Mouse (Mus musculus): ENCODE data around the gene Dis3. TPM values are rescaled to one million over a fixed set of nuclear protein-coding genes. Genes with fewer than 3 reads are reported as not detected.
"Not testable (repeated sequence)": the region's sequence is repeated elsewhere in the genome, so short reads cannot be mapped to it uniquely, and the experiment has no call there.

Dis3 gene
- total RNA-seq, 2 experiments from 2014 or later: 38.7 to 39.7 TPM

GRCm38 (mm10) chr14:99071146-99071545 lies 28.4 kb downstream of the Dis3 start:
- intact Hi-C loops (cut with DNase I): no loop called here
- no peak for DNase-seq

DNA sequence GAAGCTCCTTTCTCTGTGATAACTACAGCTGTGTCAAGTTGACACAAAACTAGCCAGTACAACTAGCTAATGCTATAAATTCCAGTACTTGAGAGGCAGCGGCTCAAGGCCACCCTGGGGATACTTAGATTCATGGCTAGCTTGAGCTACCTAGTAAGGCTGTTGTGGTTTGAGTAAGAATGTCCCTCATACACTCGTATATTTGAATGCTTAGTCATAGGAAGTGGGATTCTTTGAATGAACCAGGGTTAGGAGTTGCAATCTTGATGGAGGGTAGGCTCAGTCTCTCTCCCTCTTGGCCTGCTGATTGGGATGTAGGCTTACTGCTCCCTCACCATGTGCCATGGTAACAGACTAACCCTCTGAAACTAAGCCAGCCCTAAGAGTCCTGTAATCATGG lies 36.5 kb downstream of the Dis3 start:
- intact Hi-C loops (cut with DNase I): no loop called here
- DNase-seq: no peak

GRCm38 (mm10) chr14:99060616-99061015 lies 39.0 kb downstream of the Dis3 start:
- DNase-seq: no peak
- intact Hi-C loops (cut with DNase I): no loop called here

DNA sequence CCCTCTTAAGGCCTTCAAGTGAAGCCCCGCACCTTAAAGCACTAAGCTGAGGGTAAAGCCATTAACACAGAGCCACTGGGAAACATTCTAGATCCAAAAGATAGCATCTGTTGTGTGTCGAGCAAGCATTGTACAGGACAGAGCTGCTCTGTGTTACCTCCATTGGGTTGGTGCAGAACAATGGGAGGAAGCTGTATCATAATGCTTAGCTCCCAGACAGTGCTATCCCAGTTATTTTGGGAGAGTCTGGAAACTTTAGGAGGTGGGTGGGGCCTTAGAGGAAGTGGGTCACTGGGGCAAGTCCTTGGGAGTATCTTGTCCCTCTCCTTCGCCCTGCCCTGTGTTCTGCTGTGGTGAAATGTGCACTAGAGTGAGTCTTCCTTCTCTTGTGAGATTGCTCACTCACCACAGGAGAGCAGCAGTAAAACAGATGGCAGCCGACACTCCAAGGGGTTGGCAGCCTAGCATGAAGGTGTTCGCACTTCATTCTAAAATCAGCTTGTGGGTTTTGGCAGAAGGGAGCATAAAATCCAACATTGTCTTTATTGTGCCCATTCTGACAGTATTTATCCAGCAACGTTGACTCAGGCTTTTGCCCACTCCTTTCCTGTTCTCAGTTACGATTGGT lies 40.5 kb downstream of the Dis3 start:
- no peak for DNase-seq
- intact Hi-C loops (cut with DNase I): no loop called here

DNA sequence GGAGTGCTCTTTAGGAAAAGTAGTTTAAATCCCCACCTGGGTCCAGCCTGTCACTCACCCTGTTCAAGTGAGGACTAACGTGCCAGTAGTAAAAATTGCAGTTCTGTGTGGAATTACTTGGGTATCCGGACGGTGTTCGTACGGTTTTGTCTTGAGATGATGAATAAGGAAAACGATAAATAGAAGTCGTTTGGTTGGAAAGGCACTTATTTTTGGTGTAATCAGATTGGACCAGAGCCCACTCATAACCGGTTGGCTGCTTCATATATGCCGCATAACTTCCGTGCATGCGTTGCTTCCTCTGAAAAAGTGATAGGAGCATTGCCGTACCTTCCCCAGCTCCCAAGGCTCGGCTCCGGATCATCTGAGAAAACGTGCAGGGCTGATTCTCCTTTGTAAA lies 52.8 kb downstream of the Dis3 start:
- intact Hi-C loops (cut with DNase I): no loop called here
- DNase-seq: no peak

DNA sequence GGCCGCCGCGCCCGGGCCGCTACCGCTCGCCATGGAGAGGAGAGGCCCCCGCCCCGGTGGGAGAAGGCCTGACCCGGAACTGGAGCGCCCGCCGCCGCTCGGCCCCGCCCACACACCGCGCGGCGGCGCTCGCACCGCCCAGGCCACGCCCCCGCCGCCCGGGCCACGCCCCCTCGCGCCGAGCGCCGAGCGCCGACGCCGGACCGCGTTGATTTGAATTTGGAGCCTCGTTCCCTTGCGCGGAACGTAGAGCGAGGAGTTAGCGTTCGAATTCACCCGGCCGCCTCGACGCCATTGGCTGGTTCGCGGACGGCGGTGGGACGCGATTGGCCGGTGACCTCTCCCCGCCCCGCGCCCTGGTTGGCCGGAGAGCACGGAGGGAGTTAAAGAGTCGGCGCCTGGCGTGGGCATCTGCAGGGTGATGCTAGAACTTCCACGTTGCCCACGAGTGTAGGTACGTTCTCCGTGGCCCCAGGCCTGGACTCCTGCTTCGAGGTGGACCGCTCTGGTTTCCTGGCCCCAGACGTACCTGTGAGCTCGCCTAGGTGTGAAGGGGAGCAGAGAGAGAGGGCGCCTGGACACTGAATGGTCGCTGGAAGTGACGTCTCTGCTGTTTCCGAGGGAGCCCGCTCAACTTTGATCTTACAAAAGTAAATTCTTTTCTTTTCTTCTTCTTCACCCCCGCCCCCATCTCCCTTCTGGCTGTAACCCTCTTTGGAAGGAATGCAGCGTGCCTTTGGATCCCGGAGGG lies 53.4 kb downstream of the Dis3 start, which contains the start of the genes Mzt1 and Bora:
Mzt1 (minus strand) TSS at position 104 of the 751 bp plus-strand sequence.
Bora (plus strand) TSS at position 192 of the 751 bp plus-strand sequence.
- intact Hi-C loops (cut with DNase I): no loop called here
- DNase-seq: peak; percentile 92

- DNase-seq: no peak
- intact Hi-C loops (cut with DNase I): no loop called here
These were observed 54.1 kb downstream of the Dis3 start for GRCm38 (mm10) chr14:99045378-99046030.

DNA sequence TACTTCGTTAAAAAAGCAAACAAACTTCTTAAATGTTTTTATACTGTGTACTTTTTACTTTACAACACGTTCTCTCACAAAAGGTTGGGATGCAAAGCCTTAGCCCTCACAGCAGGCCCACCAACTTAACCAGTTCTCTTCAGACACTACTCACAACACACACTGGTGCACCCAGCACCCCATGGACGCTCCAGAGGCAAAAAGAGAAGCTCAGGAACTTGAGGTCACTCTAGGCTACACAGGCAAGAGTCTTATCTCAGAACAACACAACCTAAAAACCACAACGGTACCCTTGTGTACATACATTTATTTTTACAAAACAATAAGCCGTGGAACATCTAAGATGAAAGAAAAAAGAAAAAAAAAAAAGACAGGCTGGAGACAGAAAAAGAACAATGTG lies 54.9 kb downstream of the Dis3 start:
- intact Hi-C loops (cut with DNase I): no loop called here
- no peak for DNase-seq

- no peak for DNase-seq
- intact Hi-C loops (cut with DNase I): no loop called here
These were observed 55.5 kb downstream of the Dis3 start for GRCm38 (mm10) chr14:99044096-99044495.

DNA sequence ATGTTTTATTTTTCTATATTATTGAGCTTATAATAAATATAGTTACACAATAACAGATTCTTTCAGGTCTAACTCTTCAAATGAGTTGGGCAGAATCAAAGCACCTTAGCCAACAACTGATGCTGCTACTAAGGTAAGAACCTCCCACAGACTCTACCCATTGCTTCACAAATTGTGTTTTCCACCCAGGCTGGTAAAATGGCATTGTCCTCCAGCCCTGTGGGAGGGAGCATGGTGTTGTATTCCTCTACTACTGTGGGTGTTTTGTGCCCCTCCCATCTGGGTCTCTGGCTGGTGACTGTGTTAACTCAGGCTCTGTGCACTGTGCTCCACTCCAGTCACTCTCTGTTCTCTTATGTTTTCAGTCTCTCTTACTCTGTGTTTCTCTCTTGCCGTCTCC lies 56.1 kb downstream of the Dis3 start:
- DNase-seq: no peak
- intact Hi-C loops (cut with DNase I): no loop called here

GRCm38 (mm10) chr14:99041416-99041815 lies 58.2 kb downstream of the Dis3 start:
- intact Hi-C loops (cut with DNase I): no loop called here
- DNase-seq: no peak

DNA sequence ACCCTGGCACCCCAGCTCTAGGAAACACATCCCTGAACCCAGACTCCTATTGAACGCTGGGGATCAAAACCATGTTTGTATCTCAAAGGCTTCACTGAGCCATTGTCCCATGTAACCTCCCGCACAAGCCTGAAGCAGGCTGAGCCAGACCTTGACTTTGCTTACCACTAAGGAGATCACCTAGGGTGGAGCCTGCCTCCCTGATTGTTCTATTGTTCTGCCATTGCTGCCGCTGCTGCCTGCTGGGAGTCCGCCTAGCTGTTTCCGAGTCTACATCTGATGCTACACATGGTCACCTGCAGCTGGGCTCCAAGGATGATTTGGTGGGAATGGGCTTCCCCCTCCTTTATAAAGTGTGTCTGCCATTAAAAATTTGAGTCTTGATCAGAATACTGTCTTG lies 60.3 kb downstream of the Dis3 start:
- DNase-seq; intact Hi-C loops (cut with DNase I): not testable (repeated sequence)

- intact Hi-C loops (cut with DNase I): no loop called here
- DNase-seq: no peak
These were observed 61.9 kb downstream of the Dis3 start for GRCm38 (mm10) chr14:99037703-99038102.

GRCm38 (mm10) chr14:99036039-99036438 lies 63.5 kb downstream of the Dis3 start:
- intact Hi-C loops (cut with DNase I): no loop called here
- DNase-seq: no peak

- DNase-seq; intact Hi-C loops (cut with DNase I): not testable (repeated sequence)
These were observed 64.7 kb downstream of the Dis3 start for GRCm38 (mm10) chr14:99034851-99035250.

- intact Hi-C loops (cut with DNase I): no loop called here
- no peak for DNase-seq
These were observed 67.0 kb downstream of the Dis3 start for GRCm38 (mm10) chr14:99032596-99032995.

GRCm38 (mm10) chr14:99031337-99031873 lies 68.2 kb downstream of the Dis3 start:
- DNase-seq: no peak

GRCm38 (mm10) chr14:99029987-99030386 lies 69.6 kb downstream of the Dis3 start:
- intact Hi-C loops (cut with DNase I): no loop called here
- no peak for DNase-seq

More at GRCm38 (mm10) chr14:99031337-99031873, 68.2 kb downstream of the Dis3 start:
- intact Hi-C loops (cut with DNase I): no loop called here

All from left cerebral cortex, postnatal 4 days (tissue).